Mouse (Mus musculus) kidney, postnatal 14 days (tissue): ENCODE measurements around the gene Rslcan18.
"Not testable (repeated sequence)": the region's sequence is repeated elsewhere in the genome, so short reads cannot be mapped to it uniquely, and the experiment has no call there.

Experiments
- DNase-seq: peaks from one replicate; pipeline ENCODE4 v3.0.0; 2022; ENCODE audit warnings: mixed read lengths

Rslcan18 gene

GRCm38 (mm10) chr13:67116163-67116562, at the start of gene Rslcan18:
Rslcan18 (minus strand) TSS chr13:67116263.
- DNase-seq: not testable (repeated sequence)

- DNase-seq: peak; percentile 86
Measured at GRCm38 (mm10) chr13:67128038-67128721, 12.1 kb upstream of the Rslcan18 start.

DNA sequence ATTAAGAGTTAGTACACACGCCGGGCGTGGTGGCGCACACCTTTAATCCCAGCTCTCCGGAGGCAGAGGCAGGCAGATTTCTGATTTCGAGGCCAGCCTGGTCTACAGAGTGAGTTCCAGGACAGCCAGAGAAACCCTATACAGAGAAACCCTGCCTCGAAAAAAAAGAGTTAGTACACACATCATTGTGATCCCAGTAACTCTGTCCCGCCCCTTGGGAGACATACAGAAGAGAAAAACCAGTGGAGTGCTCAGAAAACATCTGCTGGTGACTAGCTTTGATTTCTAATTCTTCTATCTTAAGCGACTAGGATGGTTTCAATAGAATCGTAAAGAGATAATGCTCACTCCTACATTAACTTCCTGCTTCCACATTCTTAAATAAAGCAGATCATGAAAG, 11.4 kb upstream of the Rslcan18 start:
- not testable (repeated sequence) for DNase-seq

DNA sequence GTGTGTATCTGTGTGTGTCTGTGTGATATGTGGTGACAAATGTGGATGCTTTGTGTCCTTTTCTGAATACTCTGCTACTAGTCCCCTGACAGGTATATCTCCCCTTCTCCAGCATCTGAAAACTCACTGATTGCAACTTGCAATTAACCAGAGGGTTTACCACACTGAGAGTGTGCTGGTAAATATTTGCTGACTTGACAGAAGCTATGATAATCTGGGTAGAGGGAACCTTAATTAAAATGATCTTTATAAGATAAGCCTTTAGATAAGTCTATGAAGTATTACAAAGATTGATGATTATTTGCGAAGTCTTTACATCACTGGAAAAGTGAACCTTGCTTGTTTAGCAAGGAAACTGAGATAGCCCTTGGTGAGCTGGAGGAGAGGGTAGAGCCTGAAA, 8.4 kb upstream of the Rslcan18 start:
- DNase-seq: no peak

GRCm38 (mm10) chr13:67121360-67121759, 5.3 kb upstream of the Rslcan18 start, which contains the start of gene Zfp759:
Zfp759 (plus strand) TSS chr13:67121660.
- DNase-seq: not testable (repeated sequence)

GRCm38 (mm10) chr13:67113287-67113686, 2.8 kb downstream of the Rslcan18 start:
- no peak for DNase-seq

- DNase-seq: peak; percentile 26
Measured at GRCm38 (mm10) chr13:67112096-67112495, 4.0 kb downstream of the Rslcan18 start.

DNA sequence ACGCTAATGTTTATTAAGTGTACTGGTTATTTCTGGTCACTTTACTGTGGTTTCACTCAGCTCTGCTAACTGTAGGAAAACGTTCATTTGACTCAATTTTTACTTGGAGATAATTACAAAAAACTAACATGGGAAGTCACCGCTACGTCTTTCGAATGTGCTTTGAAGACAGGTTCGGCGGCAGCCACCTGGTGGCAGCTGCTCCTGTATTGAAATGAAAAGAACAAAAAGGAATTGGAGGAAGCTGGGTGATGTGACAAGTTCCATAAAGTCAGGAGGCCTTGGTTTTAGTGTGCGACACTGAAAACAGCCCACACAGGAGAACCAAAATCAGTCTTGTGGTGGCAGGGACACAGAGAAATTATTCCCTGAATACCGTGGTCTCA, 7.2 kb downstream of the Rslcan18 start:
- DNase-seq: no peak

DNA sequence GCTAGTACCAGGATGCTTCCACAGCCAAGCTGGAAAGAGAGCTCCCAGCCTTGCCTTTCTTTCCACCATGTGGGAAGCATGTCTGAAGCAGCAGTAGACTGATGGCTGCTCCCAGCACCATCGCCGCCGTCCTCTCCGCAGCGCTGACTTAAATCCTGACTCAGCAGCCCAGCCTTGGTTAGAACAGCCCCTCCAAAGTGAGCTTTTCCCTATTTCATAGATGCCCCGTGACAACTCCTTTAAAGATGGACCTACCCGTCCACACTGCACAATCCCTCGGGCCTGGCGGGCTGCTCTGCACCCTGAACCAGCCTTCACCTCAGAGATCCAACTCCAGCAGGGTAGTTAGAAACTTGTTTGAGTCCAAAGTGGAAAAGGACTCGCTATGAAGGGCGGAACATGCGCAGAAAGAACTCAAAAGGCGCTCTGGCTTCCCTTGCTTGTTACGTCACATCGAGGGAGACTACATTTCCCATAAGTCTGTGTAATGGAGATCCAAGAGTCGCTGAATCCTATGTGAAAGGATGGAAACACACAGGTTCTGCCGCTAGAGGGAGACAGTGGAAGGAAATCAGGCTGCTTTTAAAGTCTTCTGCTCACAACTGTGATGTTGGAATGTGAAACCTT, 7.8 kb downstream of the Rslcan18 start, which contains the start of gene Gm28557:
TSS of gene Gm28557 (minus strand) at position 411 of the 627 bp plus-strand sequence.
- peak; percentile 96 for DNase-seq

- DNase-seq: no peak
Measured at GRCm38 (mm10) chr13:67107681-67108080, 8.4 kb downstream of the Rslcan18 start.

- no peak for DNase-seq
Measured at GRCm38 (mm10) chr13:67097876-67098275, 18.2 kb downstream of the Rslcan18 start, which contains the start of gene Zfp708. Zfp708 (minus strand) TSS chr13:67097976.

GRCm38 (mm10) chr13:67090154-67090553, 25.9 kb downstream of the Rslcan18 start:
- no peak for DNase-seq

DNA sequence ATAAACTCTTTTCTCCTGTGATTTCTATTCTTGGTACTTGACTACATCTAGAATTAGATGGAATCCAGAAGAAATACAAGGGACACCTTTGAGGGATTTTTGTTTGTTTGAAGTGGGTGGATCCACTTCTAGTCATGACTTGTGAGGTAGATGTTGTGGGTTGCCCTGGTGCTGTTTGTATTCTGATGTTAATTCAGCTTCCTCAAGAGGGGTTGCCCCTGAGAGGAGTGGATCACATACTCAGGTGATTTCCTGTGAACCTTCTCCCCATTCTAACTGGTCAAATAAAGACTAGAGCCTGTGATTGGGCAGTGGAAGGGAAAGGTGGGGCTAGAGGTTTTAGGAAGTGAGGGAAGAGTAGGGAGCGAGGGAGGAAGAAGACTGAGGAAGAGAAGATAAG, 34.1 kb downstream of the Rslcan18 start:
- DNase-seq: no peak

DNA sequence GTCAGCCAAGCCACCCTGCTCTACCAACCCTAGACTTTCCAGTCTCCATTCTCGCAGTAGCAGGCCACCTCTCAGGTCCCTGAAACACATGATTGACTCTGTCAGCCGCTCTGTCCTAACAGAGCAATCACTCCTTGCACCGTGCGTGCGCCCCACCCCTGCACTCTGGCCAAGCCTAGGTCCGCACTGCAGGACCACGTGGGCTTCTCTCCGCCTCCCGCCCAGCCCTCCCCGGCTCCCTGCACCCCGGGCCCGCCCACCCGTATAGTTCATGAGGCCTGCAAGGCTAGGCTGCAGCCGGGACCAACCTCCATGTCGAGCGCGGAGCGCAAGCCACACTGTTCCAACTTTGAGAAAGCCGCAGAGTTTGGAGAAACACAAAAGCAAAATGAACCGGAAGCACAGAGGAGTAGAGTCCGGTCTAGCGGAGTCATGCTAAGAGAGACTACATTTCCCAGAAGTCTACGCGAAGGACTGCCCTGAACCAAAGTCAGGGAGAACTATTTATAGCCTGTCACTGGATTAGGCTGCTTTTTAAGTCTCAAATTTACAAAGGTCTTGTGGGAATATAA, 34.8 kb downstream of the Rslcan18 start:
- peak; percentile 89 for DNase-seq

DNA sequence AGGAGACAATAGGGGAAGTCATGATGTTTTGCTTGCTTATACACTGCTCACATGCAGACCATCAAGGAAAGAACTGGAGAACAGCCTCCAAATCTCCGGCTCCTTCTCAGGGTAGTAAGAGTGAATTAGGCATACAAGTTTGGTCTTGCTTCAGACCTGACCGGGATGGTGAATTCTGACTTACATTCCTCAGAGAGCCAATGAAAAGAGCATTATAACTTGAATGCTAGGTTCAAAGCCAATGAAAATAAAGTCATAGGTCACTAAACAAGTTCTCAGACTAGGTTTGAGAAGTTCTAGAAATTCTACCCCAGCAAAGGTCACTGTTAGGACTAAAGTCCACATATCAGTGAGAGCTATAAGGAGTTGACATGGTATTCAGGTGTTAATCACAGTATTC, 38.8 kb downstream of the Rslcan18 start:
- DNase-seq: no peak

- no peak for DNase-seq
Measured at GRCm38 (mm10) chr13:67072786-67073185, 43.3 kb downstream of the Rslcan18 start.

- DNase-seq: no peak
Measured at GRCm38 (mm10) chr13:67065386-67065785, 50.7 kb downstream of the Rslcan18 start.

DNA sequence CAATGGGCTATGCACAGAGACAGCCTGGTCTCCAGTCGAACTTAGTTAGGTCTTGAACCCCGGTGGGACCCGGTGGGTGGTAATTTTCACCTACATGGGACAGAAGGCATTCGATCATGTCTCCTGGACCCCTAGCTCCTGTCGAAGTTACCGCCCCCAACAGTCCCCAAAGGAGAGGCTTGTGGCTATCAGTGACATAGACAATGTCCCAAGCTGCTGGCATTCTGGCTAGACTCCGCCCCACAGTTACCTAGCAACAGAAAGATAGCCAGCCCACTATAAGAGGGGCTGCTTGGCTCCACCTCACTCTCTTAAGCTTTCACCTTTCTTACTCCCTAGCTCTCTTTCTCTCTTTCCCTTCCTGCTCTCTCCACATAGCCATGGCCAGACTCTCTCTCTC, 53.6 kb downstream of the Rslcan18 start:
- DNase-seq: no peak

DNA sequence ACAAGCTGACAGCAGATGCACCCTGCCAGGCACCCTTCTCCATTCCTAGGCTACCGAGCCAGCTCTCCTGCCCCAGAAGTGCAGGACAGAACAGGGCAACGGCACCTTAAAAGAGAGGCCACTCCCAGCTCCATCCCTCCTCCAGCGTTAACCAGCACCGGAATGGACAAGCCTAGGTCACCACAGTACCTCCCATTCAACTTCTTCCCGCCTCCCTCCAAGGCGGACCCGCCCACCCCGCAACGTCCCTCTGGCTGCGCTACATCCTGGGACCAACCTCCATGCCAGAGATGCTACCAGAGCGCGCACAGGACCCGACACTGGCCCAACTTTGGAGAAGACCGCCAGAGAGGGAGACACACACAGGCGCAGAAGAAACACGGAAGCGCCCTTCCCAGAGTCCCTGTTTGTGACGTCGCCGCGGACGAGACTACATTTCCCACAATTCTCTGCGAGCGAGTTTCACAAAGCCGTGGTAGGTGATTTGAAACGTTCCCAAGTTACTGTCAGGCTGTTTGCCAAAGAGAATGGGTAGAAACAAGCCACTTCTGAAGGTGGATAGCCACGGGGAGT, 55.2 kb downstream of the Rslcan18 start, which contains the start of gene Zfp712:
TSS of gene Zfp712 (minus strand) at position 385 of the 573 bp plus-strand sequence.
- peak; percentile 96 for DNase-seq

GRCm38 (mm10) chr13:67060161-67060785, 55.8 kb downstream of the Rslcan18 start:
- DNase-seq: no peak
